Mouse (Mus musculus) heart, postnatal 0 days (tissue): ENCODE measurements around the gene Snx29. TPM values are rescaled to one million over a fixed set of nuclear protein-coding genes. Genes with fewer than 3 reads are reported as not detected.
"Not testable (repeated sequence)": the region's sequence is repeated elsewhere in the genome, so short reads cannot be mapped to it uniquely, and the experiment has no call there.

Experiments
- ATAC-seq: fragments of 200-750 bp; cut with Nextera tagmentation; 2 replicates; pipeline ENCODE4 v1.8.0; 2017; ENCODE audit warnings: low read depth, moderate number of reproducible peaks, moderate library complexity; ENCODE audit not compliant: insufficient read depth
- DNase-seq: peaks from one replicate; pipeline ENCODE4 v3.0.0-alpha.2; 2016; ENCODE audit warnings: low spot score
- H3K27ac ChIP-seq: fragments of 300-500 bp; sonication (generic); 2 replicates; pipeline ENCODE4 v1.5.1; 2014; ENCODE audit warnings: low read depth, mild to moderate bottlenecking
- H3K27me3 ChIP-seq: fragments of 300-500 bp; sonication (generic); 2 replicates; pipeline ENCODE4 v1.6.1; 2014; ENCODE audit warnings: low read length, mixed read lengths; ENCODE audit not compliant: control insufficient read depth, insufficient read depth
- H3K36me3 ChIP-seq: fragments of 300-500 bp; sonication (generic); replicated peaks from 2 replicates; pipeline ENCODE4 v1.6.1; 2014; ENCODE audit warnings: low read length, mixed read lengths; ENCODE audit not compliant: control insufficient read depth, insufficient read depth
- H3K4me1 ChIP-seq: fragments of 300-500 bp; sonication (generic); 2 replicates; pipeline ENCODE4 v1.6.1; 2014; ENCODE audit warnings: antibody characterized with exemption; ENCODE audit not compliant: control insufficient read depth, insufficient read depth
- H3K4me2 ChIP-seq: fragments of 300-500 bp; sonication (generic); 2 replicates; pipeline ENCODE4 v1.6.1; 2014; ENCODE audit warnings: low read depth, mild to moderate bottlenecking, low read length, moderate library complexity
- H3K4me3 ChIP-seq: fragments of 300-500 bp; sonication (generic); 2 replicates; pipeline ENCODE4 v1.5.1; 2014; ENCODE audit warnings: low read depth, low read length
- H3K9ac ChIP-seq: fragments of 300-500 bp; sonication (generic); replicated peaks from 2 replicates; pipeline ENCODE4 v1.6.1; 2014; ENCODE audit warnings: low read depth, low read length, mixed read lengths
- H3K9me3 ChIP-seq: fragments of 300-500 bp; sonication (generic); replicated peaks from 2 replicates; pipeline ENCODE4 v1.6.1; 2016; ENCODE audit warnings: low read length; ENCODE audit not compliant: control insufficient read depth
- CTCF ChIP-seq: IDR thresholded peaks from 2 replicates; pipeline ENCODE4 v1.5.1; 2016; ENCODE audit warnings: antibody characterized with exemption, control low read depth, low read depth
- EP300 ChIP-seq: IDR thresholded peaks from 2 replicates; pipeline ENCODE4 v1.6.1; 2016; ENCODE audit warnings: antibody characterized with exemption, low read depth
- WGBS: fragments of 180-500 bp; shearing (Covaris S2); extraction: QIAGEN DNeasy Blood & Tissue Kit; methylation state at CpG from one replicate; pipeline ENCODE4 v1.1.7; 2014; 5-methylcytosine and 5-hydroxymethylcytosine counted together
- polyA plus RNA-seq: library from polyadenylated mRNA; unstranded; fragments of >200 nt; fragmentation: Nextera tagmentation; extraction: Ambion mirVana; gene quantifications from 2 replicates; pipeline ENCODE4 v1.2.1, GENCODE M21; 2015
- total RNA-seq: library from RNA; depleted of rRNA; stranded (reverse); fragments of >200 nt; gene quantifications from 2 replicates; pipeline ENCODE4 v1.2.3, GENCODE M21; 2014; ENCODE audit warnings: low replicate concordance

Gene Snx29
- total and polyA plus RNA-seq, 2 experiments from 2014 or later: 3.1 to 3.9 TPM

GRCm38 (mm10) chr16:11359919-11360318, 37.2 kb downstream of the Snx29 start:
- ATAC-seq (no peak), DNase-seq (no peak)
- TF ChIP-seq EP300 (no peak), CTCF (no peak)
- H3K9ac ChIP-seq: no peak overlapping the region
- 60% methylated on average over 10 of the region's 10 CpGs for WGBS
- no peaks in the 10 kb centered on the region for H3K9me3 ChIP-seq
- no peaks in the 10 kb centered on the region for H3K27me3 ChIP-seq
- H3K27ac ChIP-seq: no peak overlapping the region
- H3K36me3 ChIP-seq: no peaks in the 10 kb centered on the region
- H3K4me1 ChIP-seq: no peaks in the 10 kb centered on the region
- H3K4me2 ChIP-seq: no peak overlapping the region
- H3K4me3 ChIP-seq: no peak overlapping the region

- not testable (repeated sequence) for H3K4me1 ChIP-seq, H3K27ac ChIP-seq, H3K36me3 ChIP-seq, ATAC-seq, H3K27me3 ChIP-seq, H3K4me2 ChIP-seq, H3K9ac ChIP-seq, H3K4me3 ChIP-seq, H3K9me3 ChIP-seq, DNase-seq
- 90% methylated on average over 2 of the region's 2 CpGs for WGBS
Observed at GRCm38 (mm10) chr16:11360576-11360975, 37.9 kb downstream of the Snx29 start.

GRCm38 (mm10) chr16:11365626-11366025, 42.9 kb downstream of the Snx29 start:
- Histone ChIP-seq H3K4me2 (no peak overlapping the region), H3K27me3 (no peaks in the 10 kb centered on the region), H3K4me3 (no peak overlapping the region), H3K27ac (no peak overlapping the region), H3K9ac (no peak overlapping the region), H3K36me3 (no peaks in the 10 kb centered on the region), H3K9me3 (no peaks in the 10 kb centered on the region), H3K4me1 (peaks cover 10% of the 10 kb centered on the region)
- ATAC-seq (no peak), DNase-seq (no peak)
- WGBS: 58% methylated on average over 5 of the region's 5 CpGs
- no peak for TF ChIP-seq CTCF

GRCm38 (mm10) chr16:11366851-11367250, 44.1 kb downstream of the Snx29 start:
- DNase-seq (no peak), ATAC-seq (no peak)
- Histone ChIP-seq H3K4me3 (no peak overlapping the region), H3K27ac (no peak overlapping the region), H3K4me1 (peaks cover 10% of the 10 kb centered on the region), H3K27me3 (no peaks in the 10 kb centered on the region), H3K9me3 (no peaks in the 10 kb centered on the region), H3K9ac (no peak overlapping the region), H3K4me2 (no peak overlapping the region), H3K36me3 (no peaks in the 10 kb centered on the region)
- WGBS: 69% methylated on average over 1 of the region's 1 CpGs
- no peak for TF ChIP-seq EP300
- TF ChIP-seq CTCF: no peak

- Histone ChIP-seq H3K4me3 (no peak overlapping the region), H3K36me3 (no peaks in the 10 kb centered on the region), H3K4me2 (no peak overlapping the region), H3K4me1 (peaks cover 10% of the 10 kb centered on the region), H3K9me3 (no peaks in the 10 kb centered on the region), H3K27ac (no peak overlapping the region), H3K27me3 (no peaks in the 10 kb centered on the region), H3K9ac (no peak overlapping the region)
- no peak for TF ChIP-seq EP300
- no peak for TF ChIP-seq CTCF
- no peak for DNase-seq
- no peak for ATAC-seq
- whole genome bisulfite sequencing: 84% methylated on average over 3 of the region's 3 CpGs
Observed at GRCm38 (mm10) chr16:11368412-11368811, 45.7 kb downstream of the Snx29 start.

GRCm38 (mm10) chr16:11369162-11369561, 46.5 kb downstream of the Snx29 start:
- Histone ChIP-seq H3K4me3 (no peak overlapping the region), H3K4me1 (peaks cover 10% of the 10 kb centered on the region), H3K27ac (no peak overlapping the region), H3K9ac (no peak overlapping the region), H3K9me3 (no peaks in the 10 kb centered on the region), H3K4me2 (no peak overlapping the region), H3K27me3 (no peaks in the 10 kb centered on the region), H3K36me3 (no peaks in the 10 kb centered on the region)
- TF ChIP-seq EP300 (no peak), CTCF (no peak)
- ATAC-seq (no peak), DNase-seq (no peak)
- WGBS: 18% methylated on average over 4 of the region's 4 CpGs
